Mouse (Mus musculus) urinary bladder, postnatal 10 days (tissue): ENCODE measurements around the gene Susd4.

Source experiments
- DNase-seq: peaks from one replicate; pipeline ENCODE4 v3.0.0; 2022; ENCODE audit warnings: low spot score

Susd4 gene

GRCm38 (mm10) chr1:182861671-182862358, 98.2 kb downstream of the Susd4 start:
- DNase-seq, result no peak

DNA sequence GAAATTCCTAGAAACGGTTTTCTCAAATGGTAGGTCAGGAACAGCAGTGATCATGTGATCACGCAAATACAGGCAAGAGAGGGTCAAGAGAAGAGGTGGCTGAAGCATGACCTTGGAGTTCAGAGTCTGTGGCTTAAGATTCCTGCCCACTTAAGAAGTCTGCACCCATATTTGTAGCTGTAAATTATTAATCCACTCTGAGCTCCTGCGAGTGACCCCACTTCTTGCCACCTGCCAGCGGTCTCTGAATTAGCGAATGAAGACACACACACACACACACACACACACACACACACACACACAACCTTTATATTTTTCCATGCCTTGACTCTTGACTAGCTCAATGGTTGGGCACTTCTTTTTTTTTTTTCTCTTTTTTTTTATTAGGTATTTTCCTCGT, 99.7 kb downstream of the Susd4 start:
- no peak for DNase-seq

DNA sequence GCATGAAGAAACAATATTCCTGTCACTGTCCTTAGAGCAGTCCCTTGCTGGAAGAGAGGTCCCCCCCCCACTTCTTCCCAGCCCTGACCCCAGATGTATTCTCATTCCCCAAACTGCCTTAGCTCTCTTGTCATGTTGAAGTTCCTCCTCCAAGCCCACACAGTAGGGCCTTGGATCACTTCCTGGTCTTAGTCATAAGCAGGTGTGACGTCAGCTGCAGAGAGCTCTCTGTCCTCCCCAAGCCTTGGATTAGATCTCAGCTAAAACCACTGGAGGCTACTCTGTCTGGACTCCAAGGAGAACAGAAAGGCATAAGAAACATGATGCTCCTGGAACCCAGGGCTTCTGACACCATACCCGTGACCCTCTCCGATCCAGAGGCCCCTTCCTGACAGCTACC, 104.2 kb downstream of the Susd4 start:
- no peak for DNase-seq

DNA sequence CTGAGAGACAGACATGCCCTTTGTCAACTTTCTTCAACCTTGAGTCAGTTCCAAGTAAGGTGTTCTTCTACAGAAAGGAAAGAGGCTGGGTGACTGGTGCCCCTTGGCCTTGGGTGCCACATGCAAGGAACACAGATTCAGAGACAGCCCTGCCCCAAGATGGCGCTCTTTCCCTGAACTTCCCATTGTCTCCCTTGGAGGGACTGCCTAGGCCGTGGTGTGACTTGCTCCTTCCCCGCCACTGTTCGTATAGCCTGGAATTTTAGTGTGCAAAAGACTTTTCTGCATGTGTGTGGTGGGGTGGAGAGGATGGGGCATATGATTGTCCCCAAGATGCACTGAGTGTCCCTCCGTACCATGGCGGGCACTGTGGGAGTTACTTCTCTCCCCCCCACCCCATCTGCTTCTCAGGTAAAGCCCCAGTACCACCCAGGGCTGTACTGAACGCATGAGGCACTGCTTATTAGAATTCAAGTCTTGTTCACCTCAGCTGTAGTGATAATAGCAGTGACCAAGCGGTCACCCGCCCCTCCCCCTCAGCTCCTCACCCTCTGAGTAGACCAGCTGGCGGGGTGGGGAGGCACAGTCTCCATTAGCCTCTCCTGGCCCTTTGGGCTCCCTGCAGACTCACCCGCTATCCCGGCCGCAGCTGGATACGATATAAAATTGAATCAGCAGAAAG, 104.9 kb downstream of the Susd4 start:
- DNase-seq, result no peak

GRCm38 (mm10) chr1:182869114-182869456, 105.4 kb downstream of the Susd4 start:
- DNase-seq, result no peak

DNA sequence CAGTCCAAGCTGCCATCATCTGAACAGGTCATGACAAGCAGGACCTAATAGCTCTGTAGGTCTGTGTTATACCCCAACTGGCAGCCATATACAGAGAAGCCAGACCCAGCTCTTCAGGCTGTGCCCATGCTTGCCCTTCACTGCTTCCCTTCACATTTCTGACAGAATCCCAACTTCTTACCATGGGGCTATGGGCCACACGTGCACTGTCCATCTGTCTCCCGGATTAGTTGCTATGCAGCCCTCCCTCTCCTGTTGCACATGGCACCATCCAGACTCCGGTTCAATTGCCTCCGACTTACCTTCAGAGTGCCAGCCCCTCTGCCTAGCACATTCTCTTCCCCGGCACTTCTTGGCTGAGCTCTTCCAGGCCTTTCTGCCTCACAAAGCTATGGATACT, 114.5 kb downstream of the Susd4 start:
- DNase-seq, result no peak

DNA sequence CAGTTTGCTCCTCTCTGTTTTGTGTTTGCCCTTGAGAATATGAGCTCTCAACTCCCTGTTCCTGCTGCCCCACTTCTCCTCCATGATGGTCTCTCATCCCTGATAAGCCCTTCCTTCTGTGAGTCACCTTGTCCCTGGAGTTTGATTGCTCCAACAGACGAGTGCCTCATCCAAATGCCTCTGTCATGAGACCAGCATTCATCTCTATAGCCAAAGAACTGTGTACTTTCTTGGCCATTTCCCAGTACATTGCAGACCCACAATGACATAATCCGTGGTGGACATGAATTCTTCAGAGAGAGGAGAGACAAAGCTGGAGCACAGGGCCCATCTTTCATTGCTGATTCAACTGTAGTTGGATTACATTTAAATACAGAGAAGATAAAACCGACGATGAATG, 115.1 kb downstream of the Susd4 start:
- DNase-seq, result no peak

DNA sequence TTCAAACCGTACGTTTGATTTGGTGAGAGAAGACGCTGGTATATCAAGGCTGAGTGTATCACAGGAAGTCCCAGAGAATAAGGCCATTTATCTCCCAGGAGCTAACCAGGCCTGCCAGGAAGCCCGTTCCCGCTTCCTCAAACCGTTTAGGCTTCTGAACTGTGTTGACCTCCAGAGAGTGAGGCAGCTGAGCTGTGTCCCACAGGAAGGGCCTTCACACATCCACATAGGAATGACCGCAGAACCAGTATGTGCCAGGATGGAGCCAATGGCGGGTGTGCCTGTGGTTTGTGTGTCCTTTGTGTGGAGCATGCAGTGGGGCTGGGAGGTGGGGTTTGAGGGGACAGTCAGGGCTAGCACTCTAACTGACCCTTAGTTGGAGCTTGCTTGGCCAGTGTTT, 117.6 kb downstream of the Susd4 start:
- DNase-seq, result no peak

DNA sequence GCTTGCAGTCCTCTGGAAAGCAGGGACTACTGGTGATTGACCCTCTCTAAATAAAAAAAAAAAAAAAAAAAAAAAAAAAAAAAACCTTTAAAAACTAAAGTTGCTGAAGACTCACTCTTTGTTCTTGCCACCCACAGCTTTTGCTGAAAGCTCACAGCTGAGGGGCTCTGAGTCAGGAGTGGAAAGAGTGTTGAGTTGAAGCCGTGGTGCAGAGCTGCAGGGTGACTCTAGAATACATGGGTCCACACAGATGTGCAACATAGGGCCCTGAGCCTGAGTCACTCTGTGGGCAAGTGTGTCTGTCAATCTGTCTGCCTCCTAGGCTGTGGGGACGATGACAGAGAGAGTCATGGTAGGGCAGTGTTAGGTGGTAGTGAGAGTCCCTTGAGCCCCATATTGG, 119.0 kb downstream of the Susd4 start:
- no peak for DNase-seq

DNA sequence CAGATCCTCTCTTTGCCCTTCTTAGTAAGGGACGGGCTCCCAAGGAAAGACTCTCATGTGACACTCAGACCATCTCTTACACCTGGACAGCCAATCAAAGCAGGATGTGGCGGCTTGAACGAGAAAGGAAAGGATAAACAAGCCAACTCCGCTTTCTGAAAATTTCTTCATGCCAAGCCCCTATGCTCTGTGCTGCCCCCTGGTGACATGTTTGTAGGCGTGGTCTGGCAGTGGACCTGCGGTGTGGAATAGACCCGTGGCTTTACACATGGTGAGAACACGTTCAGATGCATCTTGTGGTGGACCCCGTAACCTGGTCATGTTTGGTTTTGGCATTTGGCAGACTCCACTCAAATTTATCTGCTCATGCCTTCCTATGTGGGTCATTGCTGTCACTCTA, 132.0 kb downstream of the Susd4 start:
- no peak for DNase-seq

DNA sequence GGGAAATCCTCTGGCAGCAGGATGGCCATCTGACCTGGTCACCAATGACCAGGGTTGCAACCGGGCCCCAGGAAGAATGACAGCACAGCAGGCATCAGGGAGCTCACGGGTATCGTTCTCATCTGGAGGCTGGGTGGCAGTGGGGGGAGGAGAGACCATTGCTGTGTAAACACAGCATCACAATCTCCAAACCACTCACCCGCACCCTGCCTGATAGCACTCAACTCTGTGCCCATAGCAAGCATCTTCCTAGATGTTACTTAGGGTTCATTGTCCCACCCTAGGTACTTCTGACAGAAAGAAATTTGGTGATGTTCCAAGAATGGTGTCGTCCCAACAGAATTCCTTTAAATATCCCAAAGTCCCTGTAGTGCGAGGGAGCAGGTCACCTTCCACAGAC, 133.4 kb downstream of the Susd4 start:
- DNase-seq, result no peak

DNA sequence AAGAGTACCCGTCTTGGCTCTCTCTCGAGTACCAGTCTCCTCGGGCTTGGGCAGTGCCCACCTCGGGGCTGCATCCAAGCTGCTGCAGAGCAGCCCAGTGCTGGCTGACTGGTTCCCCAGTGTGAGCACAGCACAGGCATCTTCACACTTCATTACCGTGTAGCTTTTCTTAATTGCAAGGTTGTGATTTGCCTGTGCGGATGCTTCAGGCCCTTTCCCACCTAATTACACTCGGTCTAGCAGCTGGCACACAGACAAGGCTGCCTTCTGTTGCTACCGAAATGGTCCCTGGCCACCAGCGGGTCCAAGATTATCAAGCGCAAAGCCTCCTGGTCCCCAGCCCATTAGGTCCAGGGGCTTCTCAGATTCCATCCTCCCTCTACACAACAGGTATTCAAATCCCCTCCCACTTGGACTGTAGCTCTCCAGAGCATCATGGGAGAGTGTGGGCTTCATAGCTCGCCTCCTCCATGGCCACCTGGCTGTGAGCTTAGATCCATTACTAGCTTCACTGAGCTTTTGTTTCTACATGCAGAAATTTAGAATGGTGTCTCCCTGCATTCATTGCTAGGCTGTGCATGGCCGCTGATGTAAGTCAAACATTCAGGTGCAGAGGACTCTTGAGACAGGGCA, 134.0 kb downstream of the Susd4 start:
- no peak for DNase-seq

DNA sequence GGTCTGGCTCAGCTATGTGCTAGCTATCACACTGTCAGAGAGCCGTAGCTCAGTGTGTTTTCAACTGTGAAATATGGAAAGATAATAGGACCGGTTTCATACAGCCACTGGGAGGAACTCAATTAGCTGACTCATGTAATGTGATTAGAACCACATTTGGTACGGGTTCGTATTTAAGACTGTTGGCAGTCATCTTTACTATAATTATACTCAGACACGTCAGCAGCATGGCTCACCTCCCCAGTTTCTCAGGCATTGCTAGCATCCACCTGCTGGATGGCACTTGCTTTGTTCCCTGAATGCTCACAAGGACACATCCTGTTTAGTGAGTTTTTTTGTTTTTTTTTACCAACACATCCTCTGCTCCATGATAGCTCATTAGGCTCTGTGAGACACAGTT, 138.4 kb downstream of the Susd4 start:
- no peak for DNase-seq

DNA sequence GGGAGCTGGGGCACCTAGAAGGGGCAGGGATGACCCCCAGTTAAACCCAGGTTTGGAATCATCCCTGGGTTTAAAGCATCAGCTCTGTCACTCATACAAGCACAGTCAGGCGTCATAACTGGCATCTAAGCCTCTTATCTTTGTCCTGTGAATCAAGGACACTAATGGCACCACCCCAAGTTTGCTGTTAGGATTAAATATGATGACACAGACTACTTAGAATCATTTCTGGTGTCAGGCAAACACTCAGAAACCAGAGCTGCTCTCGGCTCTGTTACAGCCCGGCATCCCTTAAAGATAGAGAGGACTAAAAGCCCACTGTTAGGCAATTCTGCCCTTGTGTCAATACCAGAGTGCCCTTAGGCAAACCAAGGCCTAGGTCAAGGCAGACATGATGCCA, 139.2 kb downstream of the Susd4 start:
- DNase-seq, result no peak

- no peak for DNase-seq
Observed at GRCm38 (mm10) chr1:182905669-182906068, 142.0 kb downstream of the Susd4 start.

DNA sequence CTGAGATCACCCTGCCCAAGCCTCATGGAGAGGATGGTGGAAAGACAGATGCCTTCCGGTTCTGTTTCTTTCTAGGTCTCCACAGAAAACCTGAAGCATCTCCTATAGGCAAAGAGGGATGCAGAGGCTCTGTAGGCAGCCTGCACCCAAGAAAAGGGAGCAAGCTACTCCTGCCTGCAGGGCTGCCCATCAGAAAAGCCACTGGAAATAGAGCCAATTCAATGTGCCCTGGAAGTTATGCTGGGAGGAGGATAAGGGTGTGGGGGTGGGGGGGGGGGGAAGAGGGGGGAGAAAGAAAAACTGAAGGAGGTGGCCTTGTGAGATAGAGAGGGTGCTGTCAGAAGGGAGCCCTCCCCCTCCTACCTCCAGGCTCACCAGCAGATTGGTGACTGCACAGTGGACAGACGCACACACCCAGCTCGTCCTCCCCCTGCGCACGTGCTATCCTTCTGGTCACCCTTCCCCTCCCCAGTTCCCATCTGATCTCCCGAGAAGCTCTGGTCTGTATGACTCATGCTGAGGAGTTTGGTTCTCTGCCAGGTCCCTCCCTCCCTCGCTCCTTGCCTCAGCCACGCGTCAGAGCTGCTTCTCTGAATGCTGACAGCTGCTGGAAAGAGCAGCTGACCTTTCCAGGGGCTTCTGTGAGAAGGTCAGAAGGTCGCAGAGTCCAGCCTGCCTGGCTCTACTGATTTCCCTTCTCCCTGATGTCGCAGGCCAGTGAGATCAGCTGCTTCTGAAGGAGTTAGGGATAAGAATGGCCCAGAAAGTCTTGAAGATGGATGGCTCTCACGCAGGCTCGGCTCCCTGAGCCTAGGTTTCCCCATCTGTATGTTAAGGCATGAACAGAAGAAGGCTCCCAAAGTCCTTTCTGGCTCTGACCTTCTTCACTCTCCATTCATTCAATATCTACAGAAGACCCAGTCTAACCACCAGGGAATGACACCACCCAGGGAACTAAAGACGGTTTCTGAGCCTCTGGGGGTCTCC, 144.7 kb downstream of the Susd4 start:
- peak; percentile 80 for DNase-seq

DNA sequence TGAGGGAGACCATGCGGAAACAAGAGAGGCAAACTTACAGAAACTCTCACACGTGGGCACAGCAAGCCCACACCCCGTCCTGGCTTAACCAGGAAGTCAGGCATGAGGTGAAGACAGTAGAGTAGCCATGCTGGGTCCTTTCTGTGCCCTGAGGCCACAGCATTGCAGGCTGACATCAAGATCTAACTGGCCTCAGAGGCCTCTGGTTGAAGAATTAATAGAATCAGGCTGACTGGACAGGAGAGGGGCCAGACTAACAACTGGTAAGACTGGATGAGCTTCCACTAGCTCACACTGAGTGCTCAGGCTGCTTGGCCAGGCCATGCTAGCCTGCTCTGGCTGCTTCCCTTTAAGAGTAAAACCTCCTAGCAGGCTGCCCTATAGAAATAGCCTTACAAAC, 145.4 kb downstream of the Susd4 start:
- no peak for DNase-seq

- no peak for DNase-seq
Observed at GRCm38 (mm10) chr1:182909596-182909995, 145.9 kb downstream of the Susd4 start.

GRCm38 (mm10) chr1:182912591-182912990, 148.9 kb downstream of the Susd4 start:
- DNase-seq, result no peak

DNA sequence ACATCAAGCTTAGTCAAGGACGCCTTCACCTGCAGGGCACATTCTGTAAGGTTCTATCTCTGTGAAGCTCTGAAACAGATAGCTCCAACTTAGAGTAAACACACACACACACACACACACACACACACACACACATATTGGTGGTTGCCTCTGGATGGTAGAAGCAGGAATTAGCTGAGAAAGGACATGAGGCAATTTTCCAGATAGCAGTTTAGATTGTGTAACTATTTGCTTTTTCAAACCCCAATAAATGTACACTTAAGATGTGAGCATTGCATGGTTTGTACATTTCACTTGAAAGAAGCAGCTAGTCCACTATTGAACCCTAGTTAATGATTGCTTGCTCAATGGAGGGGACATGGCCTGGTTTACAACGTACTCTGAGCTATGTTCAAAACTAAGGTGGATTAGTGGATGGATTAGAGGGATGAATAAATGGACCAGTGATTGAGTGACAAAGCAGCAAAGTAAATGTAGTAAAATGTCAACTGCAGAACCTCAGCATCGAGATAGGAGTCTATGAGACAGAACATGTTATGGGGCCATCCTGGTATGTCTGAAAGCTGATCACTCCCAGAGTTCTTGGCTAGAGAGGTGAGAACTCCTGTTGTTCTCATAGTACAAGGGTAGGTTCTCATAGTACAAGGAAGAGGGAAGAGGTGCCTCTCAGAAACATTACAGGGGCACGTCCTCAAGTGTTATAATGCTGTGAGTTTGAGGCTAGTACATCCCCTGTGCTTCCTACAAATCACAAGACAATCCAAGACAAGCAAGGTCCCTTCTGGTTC, 150.7 kb downstream of the Susd4 start:
- no peak for DNase-seq

GRCm38 (mm10) chr1:182916166-182916565, 152.5 kb downstream of the Susd4 start:
- no peak for DNase-seq
